Mouse (Mus musculus) MEL (cell line): ENCODE results near the gene Notch2.

Source experiments
- CTCF ChIP-seq, 3 experiments: IDR thresholded peaks in 2 of 3; conservative IDR thresholded peaks in 1 of 3; 2 replicates each; pipeline ENCODE4 v1.5.1; 2011 to 2012; ENCODE audit warnings: low read length in 3 of 3, low read depth in 2 of 3, mild to moderate bottlenecking in 2 of 3, improper control_type of control experiment in 1 of 3, inconsistent platforms in 1 of 3, mixed read lengths in 1 of 3, moderate library complexity in 1 of 3; ENCODE audit not compliant: control insufficient read depth in 1 of 3, insufficient read depth in 1 of 3, poor library complexity in 1 of 3, severe bottlenecking in 1 of 3
- GATA1 ChIP-seq: IDR thresholded peaks from 2 replicates; pipeline ENCODE4 v1.6.1; 2011; ENCODE audit warnings: low read depth, low read length, improper control_type of control experiment
- MAX ChIP-seq: IDR thresholded peaks from 2 replicates; pipeline ENCODE4 v1.6.1; 2011; ENCODE audit warnings: low read length, improper control_type of control experiment
- POLR2A ChIP-seq, 2 experiments: IDR thresholded peaks; 2 replicates each; pipeline ENCODE4 v1.6.1; 2011 to 2012; ENCODE audit warnings: low read length in 2 of 2, mild to moderate bottlenecking in 2 of 2, control low read depth in 1 of 2, improper control_type of control experiment in 1 of 2, low read depth in 1 of 2, moderate library complexity in 1 of 2; ENCODE audit not compliant: control insufficient read depth in 1 of 2, insufficient read depth in 1 of 2, poor library complexity in 1 of 2
- RCOR1 ChIP-seq: IDR thresholded peaks from 2 replicates; pipeline ENCODE4 v1.6.1; 2012; ENCODE audit warnings: low read depth, mild to moderate bottlenecking, inconsistent platforms, low read length, improper control_type of control experiment
- TBP ChIP-seq: IDR thresholded peaks from 2 replicates; pipeline ENCODE4 v1.8.0; 2011; ENCODE audit warnings: low read depth, low read length, improper control_type of control experiment
- USF1 ChIP-seq: IDR thresholded peaks from 2 replicates; pipeline ENCODE4 v1.6.1; 2014; ENCODE audit warnings: low read depth, mild to moderate bottlenecking, inconsistent platforms, low read length, improper control_type of control experiment, moderate library complexity

DNA sequence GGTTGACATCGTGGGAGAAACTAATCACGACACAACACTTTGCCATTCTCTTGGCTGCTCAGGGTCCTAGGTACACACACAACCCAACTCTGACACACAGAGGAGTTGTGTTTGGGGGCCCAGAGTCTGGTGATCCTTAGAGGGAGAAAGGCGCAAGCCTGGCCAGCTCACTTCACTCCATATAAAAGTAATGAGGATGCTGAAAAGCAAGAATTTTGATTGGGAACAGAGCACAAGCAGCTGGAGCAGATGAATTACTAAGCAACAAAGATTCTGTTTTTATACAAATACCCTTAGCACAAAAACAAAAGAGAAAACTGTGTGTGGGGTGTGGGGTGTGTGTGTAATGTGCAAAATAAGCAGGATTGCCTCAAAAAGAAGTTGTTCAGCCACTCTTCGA lies 60.2 kb downstream of the Notch2 start:
- TF ChIP-seq POLR2A (IDR thresholded peaks at IDR 0.05; ENCODE audit: control insufficient read depth in 1 of 2, insufficient read depth in 1 of 2, low read depth in 1 of 2, low read length in 2 of 2, poor library complexity in 1 of 2) (no peak), MAX (no peak), CTCF (IDR thresholded peaks at IDR 0.05 in 2 of 3, conservative IDR thresholded peaks at IDR 0.05 in 1 of 3; ENCODE audit: control insufficient read depth in 1 of 3, insufficient read depth in 1 of 3, low read depth in 2 of 3, low read length in 3 of 3, poor library complexity in 1 of 3, severe bottlenecking in 1 of 3) (no peak), TBP (no peak), RCOR1 (no peak), USF1 (no peak), GATA1 (no peak)
